Mouse (Mus musculus): ENCODE data around the gene Plvap.

DNA sequence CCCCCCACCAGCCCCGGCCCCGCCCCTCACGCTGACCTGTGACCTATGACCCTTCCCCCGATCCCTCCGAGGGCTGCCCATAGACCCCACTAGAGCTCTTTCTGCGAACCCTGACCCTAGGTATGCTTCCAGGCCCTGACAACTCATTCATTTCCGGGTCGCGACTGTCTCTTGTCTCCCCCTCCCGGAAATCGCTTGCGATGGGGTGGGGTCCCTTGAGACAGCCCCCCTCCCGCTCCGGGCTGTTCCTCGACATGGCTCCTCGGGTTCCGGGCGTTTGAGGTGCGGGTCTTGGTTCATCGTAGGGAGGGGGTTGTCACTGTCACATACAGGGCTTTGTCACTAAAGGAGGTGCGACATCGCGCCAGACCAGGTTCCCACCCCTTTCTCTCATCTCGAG lies 42.1 kb downstream of the Plvap start:
- TF ChIP-seq CTCF (IDR thresholded peaks at IDR 0.05; ENCODE audit: extremely low read depth, insufficient read length, insufficient replicate concordance, low read depth, low read length) (no peak), POLR2A (IDR thresholded peaks at IDR 0.05; ENCODE audit: low read depth, low read length) (no peak; the same call in 1 of the 2 replicates)
